Mouse (Mus musculus) layer of hippocampus, adult 18-20 months (tissue): Measurements from ENCODE around the gene Nr1d1. TPM values are rescaled to one million over a fixed set of nuclear protein-coding genes. Genes with fewer than 3 reads are reported as not detected.

Source experiments
- DNase-seq, 2 experiments: peaks; one replicate each; pipeline ENCODE4 v3.0.0; 2022; ENCODE audit warnings: low spot score in 2 of 2
- long read RNA-seq: library from polyadenylated mRNA; stranded (forward); transcript quantifications from one replicate; pipeline ENCODE4 v2.0.0, GENCODE M21; 2021
- total RNA-seq, 2 experiments: library from RNA; stranded (reverse); gene quantifications; 2 replicates each; pipeline ENCODE4 v1.2.3; 2021

Nr1d1 gene
- 10 to 100 TPM; 66.6 to 84.3 TPM for total RNA-seq
- long read RNA-seq, transcript Nr1d1-201 (8 exons, 2,721 nt), result major isoform, 49 of 76 reads
- long read RNA-seq, partial matches to known transcripts, result 25 of 76 reads
- long read RNA-seq, other reads (novel, unspliced or antisense), result 1 of 76 reads

GRCm38 (mm10) chr11:98774582-98775347, at the start of gene Nr1d1:
Nr1d1 (minus strand) TSS chr11:98775333.
- DNase-seq, result no peak

- no peak for DNase-seq
Observed at GRCm38 (mm10) chr11:98820968-98821367, 45.8 kb upstream of the Nr1d1 start.

- no peak for DNase-seq
Observed at GRCm38 (mm10) chr11:98816706-98817239, 41.6 kb upstream of the Nr1d1 start.

GRCm38 (mm10) chr11:98810686-98811085, 35.6 kb upstream of the Nr1d1 start:
- DNase-seq, result no peak

- peak; percentile 99 for DNase-seq
Observed at GRCm38 (mm10) chr11:98809457-98810290, 34.5 kb upstream of the Nr1d1 start.

GRCm38 (mm10) chr11:98808417-98808816, 33.3 kb upstream of the Nr1d1 start:
- DNase-seq, result no peak

GRCm38 (mm10) chr11:98804605-98805004, 29.5 kb upstream of the Nr1d1 start, which contains the start of gene Casc3:
Casc3 (plus strand) TSS chr11:98804905.
- DNase-seq, result no peak

- DNase-seq, result no peak
Observed at GRCm38 (mm10) chr11:98797909-98798308, 22.8 kb upstream of the Nr1d1 start.

- no peak for DNase-seq
Observed at GRCm38 (mm10) chr11:98797306-98797705, 22.2 kb upstream of the Nr1d1 start.

GRCm38 (mm10) chr11:98796515-98797216, 21.5 kb upstream of the Nr1d1 start:
- DNase-seq, result peak; percentile 72 to 79

- no peak for DNase-seq
Observed at GRCm38 (mm10) chr11:98795714-98796514, 20.8 kb upstream of the Nr1d1 start.

- DNase-seq, result peak; percentile 82 to 88
Observed at GRCm38 (mm10) chr11:98795015-98795713, 20.0 kb upstream of the Nr1d1 start, which contains the start of gene Msl1. Msl1 (plus strand) TSS chr11:98795516.

- peak in 1 of 2 experiments; percentile 67 for DNase-seq
Observed at GRCm38 (mm10) chr11:98794469-98795014, 19.4 kb upstream of the Nr1d1 start.

GRCm38 (mm10) chr11:98792081-98792480, 16.9 kb upstream of the Nr1d1 start:
- no peak for DNase-seq

- no peak for DNase-seq
Observed at GRCm38 (mm10) chr11:98791448-98791847, 16.3 kb upstream of the Nr1d1 start.

- DNase-seq, result no peak
Observed at GRCm38 (mm10) chr11:98790631-98791205, 15.6 kb upstream of the Nr1d1 start.

GRCm38 (mm10) chr11:98789824-98790223, 14.7 kb upstream of the Nr1d1 start:
- no peak for DNase-seq

- no peak for DNase-seq
Observed at GRCm38 (mm10) chr11:98789219-98789807, 14.2 kb upstream of the Nr1d1 start.
